Mouse (Mus musculus): ENCODE measurements around the gene Celf2.
"Not testable (repeated sequence)": the region's sequence is repeated elsewhere in the genome, so short reads cannot be mapped to it uniquely, and the experiment has no call there.

The Celf2 gene

GRCm38 (mm10) chr2:7509463-7509862 lies at the start of gene Celf2:
Gene Celf2, minus strand, starts transcription at chr2:7509563.
- DNase-seq (ENCODE audit: low spot score in 2 of 2) = not testable (repeated sequence)

DNA sequence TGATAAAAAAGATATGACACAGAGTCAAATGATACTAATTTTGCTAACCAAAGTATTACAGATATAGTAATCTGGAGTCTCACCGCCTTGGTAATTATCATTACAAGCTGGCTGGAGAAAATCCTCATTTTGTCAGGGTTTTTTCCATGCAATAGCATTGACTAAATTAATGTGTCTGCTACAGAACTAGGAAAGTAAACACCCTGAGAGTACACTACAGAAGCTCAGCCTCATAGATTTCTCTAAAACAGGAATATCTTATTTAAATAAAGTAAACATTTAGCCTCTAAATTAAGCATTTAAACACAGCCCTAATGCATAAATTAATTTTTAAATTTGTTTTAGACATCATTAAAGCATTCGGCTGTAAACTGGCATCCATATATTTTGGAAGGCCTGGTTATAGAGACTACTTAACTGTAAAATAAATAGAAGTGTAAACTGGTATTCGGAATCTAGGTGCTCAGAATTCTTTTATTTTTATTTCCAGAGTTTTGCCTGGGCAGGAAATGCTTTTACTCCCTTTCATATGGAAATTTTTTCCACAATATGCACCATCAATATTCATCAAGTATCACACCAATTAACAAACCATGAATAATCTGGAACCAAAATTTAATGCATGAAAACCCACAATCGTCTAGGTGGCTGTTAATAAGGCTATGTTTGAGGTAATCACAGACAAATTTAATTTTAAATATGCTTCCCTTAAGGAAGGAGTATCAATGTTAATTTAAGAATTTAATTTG lies 46.0 kb upstream of the Celf2 start:
- no peak for DNase-seq (ENCODE audit: low spot score in 2 of 2)

- no peak for DNase-seq (ENCODE audit: low spot score in 2 of 2)
These were observed 45.2 kb upstream of the Celf2 start for GRCm38 (mm10) chr2:7554601-7555000.

GRCm38 (mm10) chr2:7552887-7553286 lies 43.5 kb upstream of the Celf2 start:
- DNase-seq (ENCODE audit: low spot score in 2 of 2) = no peak

DNA sequence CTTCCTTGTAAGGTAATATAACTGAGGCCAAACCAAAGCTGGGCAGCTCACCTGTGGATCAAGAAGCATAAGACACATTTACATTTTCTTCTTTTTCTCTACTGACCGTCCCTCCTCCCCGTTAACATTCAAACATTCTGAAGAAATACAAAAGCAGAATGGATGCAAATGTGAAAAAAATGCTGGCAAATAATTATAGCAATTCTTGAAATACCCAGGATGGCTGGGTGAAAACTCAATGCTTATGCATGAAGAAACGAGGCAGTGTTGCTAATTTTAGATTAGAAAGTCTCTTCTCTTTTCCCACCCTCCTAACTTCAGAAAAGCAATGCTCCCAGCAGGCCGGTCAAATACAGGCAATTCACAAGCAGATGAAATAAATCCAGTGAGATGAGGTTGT lies 39.5 kb upstream of the Celf2 start:
- DNase-seq (ENCODE audit: low spot score in 2 of 2) = no peak

DNA sequence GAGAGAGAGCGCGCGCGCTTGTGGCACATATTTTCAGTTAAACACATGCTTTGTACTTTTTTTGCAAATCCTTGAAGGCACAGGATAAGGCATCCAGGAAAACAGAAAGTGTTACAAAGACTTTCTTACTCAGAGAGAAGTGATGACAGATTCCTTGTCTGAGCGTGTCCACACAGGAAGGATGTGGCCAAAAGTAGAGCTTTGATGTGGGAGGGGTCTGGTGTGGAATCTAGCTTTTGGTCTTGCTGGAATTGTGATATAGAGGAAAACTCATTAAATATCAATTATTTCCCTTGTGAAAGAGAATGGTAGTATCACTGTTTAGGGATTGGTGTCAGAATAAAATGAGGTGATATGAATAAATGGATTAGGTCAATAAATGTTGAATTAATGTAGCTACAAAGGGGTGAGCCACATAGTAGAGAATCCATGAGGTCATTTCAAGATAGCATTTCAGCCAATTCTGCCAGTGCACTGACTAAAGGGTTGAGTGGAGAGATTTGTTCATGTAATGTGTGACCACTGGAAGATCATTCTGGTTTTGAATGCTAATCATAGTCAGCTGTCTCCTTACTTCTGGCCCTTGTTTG lies 25.3 kb upstream of the Celf2 start:
- no peak for DNase-seq (ENCODE audit: low spot score in 2 of 2)

DNA sequence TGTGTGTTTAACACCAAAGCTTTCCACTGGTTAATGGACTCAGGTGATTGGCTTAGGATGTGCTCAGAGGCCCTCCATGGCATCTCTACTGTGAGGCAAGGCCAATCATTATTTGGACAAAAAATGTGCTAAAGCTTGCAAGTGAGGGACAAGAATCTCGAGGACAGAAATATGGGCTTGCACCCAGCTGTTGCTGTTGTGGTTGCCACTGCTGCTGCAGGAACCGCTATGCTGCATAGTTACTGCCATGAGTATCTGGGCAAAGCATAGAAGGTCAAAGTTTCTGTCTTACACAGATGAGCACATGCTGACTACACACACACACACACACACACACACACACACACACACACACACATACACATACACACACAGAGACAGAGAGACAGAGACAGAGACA lies 24.8 kb upstream of the Celf2 start:
- DNase-seq (ENCODE audit: low spot score in 2 of 2) = no peak

- DNase-seq (ENCODE audit: low spot score in 2 of 2) = no peak
These were observed 22.0 kb upstream of the Celf2 start for GRCm38 (mm10) chr2:7531185-7531960.

- no peak for DNase-seq (ENCODE audit: low spot score in 2 of 2)
These were observed 21.3 kb upstream of the Celf2 start for GRCm38 (mm10) chr2:7530461-7531184.

DNA sequence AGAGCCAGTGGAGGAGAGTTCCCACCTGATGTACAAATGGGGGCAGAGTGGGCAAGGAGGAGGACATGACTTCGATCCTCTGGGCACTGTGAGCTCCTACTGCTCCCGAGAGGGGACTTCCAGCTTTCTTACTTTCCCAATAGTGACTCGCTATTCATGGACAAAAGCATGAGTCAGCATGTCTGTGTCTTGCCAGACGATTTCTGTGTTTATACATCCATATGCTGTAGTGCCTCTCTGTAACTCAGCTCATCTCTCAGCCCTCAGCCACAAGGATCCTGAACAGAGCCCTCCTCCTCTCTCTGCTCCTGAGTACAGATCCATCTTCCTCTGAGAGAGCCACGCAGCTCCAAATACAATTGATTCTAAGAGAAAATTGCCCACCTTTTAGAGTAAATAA lies 20.3 kb upstream of the Celf2 start:
- no peak for DNase-seq (ENCODE audit: low spot score in 2 of 2)

DNA sequence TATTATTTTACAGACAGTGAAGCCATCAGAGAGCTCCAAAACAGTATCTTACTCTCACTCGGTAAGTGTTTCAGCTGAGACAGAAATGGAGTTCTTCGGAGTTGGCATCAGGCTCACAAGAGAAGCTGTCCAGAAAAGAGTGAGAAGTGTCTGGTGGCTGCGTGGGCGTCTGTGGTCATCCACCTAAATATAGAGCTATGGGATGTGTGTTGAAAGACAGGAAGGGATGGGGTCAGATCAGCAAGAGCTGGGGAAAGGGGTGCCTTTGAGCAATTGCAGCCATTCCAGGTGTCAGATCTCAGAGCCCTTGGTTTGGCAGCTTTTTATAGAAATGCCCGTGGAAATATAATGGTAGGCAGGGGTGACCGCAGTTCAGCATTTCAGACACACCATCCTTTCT lies 17.3 kb upstream of the Celf2 start:
- DNase-seq (ENCODE audit: low spot score in 2 of 2) = no peak

DNA sequence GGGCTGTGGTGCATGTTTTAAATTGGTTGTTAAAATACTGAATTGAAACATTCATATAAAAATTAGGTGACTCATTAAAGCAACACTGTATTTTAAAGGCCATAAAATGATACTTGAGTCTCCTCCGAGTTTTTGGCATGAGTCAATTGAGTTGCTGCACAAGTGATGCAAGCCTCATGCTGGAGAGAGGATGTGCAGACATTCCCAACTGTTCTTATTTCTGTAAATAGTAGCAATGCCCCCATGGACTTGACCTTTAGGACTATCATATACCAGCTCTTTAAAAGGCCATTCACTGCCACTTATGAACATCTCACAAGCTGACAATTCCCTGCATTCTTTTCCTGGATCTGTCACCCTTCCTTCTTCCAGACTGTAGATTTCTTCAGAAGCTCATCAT lies 10.1 kb upstream of the Celf2 start:
- DNase-seq (ENCODE audit: low spot score in 2 of 2) = no peak

GRCm38 (mm10) chr2:7493420-7493819 lies 15.9 kb downstream of the Celf2 start:
- DNase-seq (ENCODE audit: low spot score in 2 of 2) = no peak

DNA sequence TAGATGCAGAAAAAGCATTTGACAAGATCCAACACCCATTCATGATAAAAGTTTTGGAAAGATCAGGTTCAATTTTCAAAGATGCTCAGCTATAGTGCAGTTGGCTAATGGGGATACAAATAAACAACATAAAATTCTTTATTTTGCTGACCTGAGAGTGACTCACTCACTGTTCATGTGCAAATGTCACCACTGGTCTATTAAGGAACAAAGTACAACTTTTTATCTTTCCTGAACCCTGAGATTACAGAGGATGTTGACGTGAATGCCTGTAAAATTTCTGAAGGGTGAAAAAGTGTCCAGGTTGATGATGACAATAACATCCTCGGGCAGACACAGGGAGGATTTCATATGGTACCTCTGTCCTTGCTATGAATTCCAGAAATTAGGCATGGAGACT lies 24.4 kb downstream of the Celf2 start:
- DNase-seq (ENCODE audit: low spot score in 2 of 2) = no peak

- DNase-seq (ENCODE audit: low spot score in 2 of 2) = no peak
These were observed 27.3 kb downstream of the Celf2 start for GRCm38 (mm10) chr2:7482062-7482461.

DNA sequence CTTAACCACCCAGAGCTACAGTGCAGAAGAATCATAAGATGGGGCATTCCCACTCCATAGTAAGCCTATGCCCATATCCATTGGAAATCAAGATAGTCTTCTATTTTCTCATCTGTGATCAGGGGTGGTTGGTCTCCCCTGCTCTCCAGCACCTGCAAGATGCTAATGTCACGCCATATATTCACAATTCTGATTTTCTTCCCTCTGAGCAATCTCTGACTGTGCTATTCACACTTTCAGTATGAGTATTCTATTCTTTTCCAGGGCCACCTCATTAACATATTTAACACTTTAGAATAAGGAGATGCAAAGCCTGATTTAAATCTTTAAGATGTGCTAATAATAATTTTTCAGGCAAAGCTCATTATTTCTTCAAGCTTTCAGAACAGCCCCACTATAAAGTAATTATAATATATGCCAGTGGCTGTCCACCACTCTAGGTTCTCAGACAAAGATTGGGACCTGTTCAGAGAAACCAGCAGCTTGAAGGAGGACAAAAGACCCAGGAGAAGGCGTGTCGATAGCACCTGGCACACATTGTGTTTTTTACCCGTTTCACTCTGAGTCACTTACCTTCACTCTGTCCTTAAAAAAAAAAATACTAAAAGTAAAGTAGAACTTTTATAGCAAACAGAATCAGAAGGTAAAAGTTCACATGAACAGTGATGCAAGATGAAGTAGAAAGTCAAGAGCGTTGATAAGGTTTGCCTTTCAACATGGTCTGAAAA lies 48.9 kb downstream of the Celf2 start:
- DNase-seq (ENCODE audit: low spot score in 2 of 2) = no peak

DNA sequence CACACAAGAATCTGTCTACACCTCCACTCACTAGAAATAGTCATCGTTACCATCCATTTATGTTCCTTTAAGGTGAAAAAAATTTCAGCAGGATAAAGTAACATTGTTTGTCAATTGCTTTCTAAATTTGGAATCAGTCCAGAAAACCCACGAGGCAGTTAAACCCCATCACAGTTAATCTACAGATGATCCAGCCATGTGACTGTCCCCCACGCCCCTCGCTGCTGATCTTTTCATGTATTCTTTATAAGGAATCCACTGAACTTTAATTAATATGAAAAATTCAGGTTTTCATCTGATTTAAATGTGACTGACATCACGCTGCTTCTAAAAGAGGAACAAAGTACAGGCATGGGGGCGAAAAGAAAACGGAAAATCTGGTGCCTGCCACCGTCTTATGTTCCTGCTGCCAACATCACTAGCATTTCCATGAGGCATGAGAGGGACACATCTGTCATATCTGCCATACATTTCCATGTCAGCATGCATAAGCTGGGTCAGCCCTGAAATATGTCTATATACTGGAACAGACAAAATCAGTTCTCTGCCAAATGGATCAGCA lies 70.6 kb downstream of the Celf2 start:
- no peak for DNase-seq (ENCODE audit: low spot score in 2 of 2)

DNA sequence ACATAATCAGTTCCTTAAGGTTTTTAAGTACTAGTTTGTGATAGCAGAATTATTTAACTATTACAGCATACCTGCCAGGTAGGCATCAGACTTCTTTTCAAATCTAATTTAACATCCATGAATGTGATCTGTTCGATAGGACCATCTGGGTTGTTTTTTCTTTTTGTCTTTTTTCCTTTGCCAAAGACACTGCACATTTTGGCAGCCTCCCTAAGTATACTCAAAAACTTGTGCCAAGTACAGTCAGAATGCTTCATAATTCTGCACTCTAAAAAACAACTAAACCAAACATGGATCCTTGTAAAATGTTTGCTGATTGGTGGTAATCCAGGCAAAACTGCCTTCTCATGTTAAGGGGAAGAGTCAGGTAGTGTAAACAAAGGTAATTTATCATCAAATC lies 82.9 kb downstream of the Celf2 start:
- no peak for DNase-seq (ENCODE audit: low spot score in 2 of 2)

GRCm38 (mm10) chr2:7400530-7400929 lies 108.8 kb downstream of the Celf2 start:
- no peak for DNase-seq (ENCODE audit: low spot score in 2 of 2)

DNA sequence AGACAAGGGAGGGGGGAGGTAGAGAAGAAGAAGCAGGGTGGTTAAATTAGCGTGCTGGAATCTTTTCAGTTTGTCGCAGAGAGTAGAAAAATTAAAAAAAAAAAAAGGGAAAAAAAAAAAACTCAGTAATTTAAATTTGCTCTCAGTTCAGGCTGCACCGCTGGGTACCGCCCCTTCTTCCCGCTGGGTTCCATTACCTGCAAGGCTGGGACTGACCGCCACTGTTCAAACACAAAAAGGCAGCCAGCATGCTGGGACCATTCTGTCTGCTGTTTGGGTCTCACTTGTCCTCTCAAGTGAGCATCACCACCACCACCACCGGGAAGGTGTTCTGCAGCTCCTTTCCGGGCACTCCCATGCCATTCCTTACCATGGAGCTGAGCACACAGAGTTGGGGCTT lies 113.4 kb downstream of the Celf2 start:
- DNase-seq (ENCODE audit: low spot score in 2 of 2) = no peak

DNA sequence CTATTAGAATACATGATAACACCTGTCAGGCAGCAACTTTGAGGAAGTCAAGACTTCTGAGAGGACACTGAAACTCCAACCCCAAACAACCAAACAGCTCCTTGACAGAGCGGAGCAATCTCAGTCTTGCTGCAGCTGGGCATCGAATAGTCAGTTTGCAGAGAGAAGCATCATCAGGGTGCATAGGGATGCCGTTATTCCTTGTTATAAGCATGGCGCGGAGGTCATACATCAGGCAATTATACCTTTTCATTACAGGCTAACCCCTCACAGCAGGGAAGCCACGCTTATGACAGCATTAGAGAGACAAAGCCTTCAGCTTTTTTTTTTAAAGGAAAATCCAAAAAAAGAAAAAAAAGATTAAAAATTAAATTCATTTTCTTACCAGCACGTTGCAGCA lies 113.9 kb downstream of the Celf2 start:
- no peak for DNase-seq (ENCODE audit: low spot score in 2 of 2)
